Mouse (Mus musculus): ENCODE results near the gene Utp11. TPM values are rescaled to one million over a fixed set of nuclear protein-coding genes. Genes with fewer than 3 reads are reported as not detected.

Utp11 gene
- polyA plus RNA-seq, 1 experiment from 2014 or later = 23.4 TPM

MicroRNAs within 50 kb of the gene (microRNA counts, 519-probe panel; counts per million panel counts)
- not detected for microRNA mmu-miR-697

Small RNA genes within 50 kb of the gene (microRNA-seq; reads per million reads assigned to microRNA genes)
- gene Gm24721 (not detected), gene Mir697 (not detected)

Other genes starting within 250 kb of the Utp11 start
- not detected in 2 replicates for gene 3100002H09Rik, start 82.8 kb downstream of the Utp11 start, polyA plus RNA-seq (2015; fragmentation: Nextera tagmentation; extraction: Ambion mirVana)
- not detected in 2 replicates for gene Pou3f1, start 36.8 kb downstream of the Utp11 start, polyA plus RNA-seq (2015; fragmentation: Nextera tagmentation; extraction: Ambion mirVana)
- 1.9 and 2.1 TPM in 2 replicates for gene Fhl3, start 7.1 kb upstream of the Utp11 start, polyA plus RNA-seq (2015; fragmentation: Nextera tagmentation; extraction: Ambion mirVana)
- gene Sf3a3, start 21.2 kb upstream of the Utp11 start, polyA plus RNA-seq (2015; fragmentation: Nextera tagmentation; extraction: Ambion mirVana) = 53.9 and 58.2 TPM in 2 replicates
- gene Inpp5b, start 48.2 kb upstream of the Utp11 start, polyA plus RNA-seq (2015; fragmentation: Nextera tagmentation; extraction: Ambion mirVana) = 38.1 and 38.3 TPM in 2 replicates
- gene Mtf1, start 108.5 kb upstream of the Utp11 start, polyA plus RNA-seq (2015; fragmentation: Nextera tagmentation; extraction: Ambion mirVana) = 11.8 and 12.4 TPM in 2 replicates
- gene Yrdc, start 157.1 kb upstream of the Utp11 start, polyA plus RNA-seq (2015; fragmentation: Nextera tagmentation; extraction: Ambion mirVana) = 16.4 and 21.8 TPM in 2 replicates
- gene 1110065P20Rik, start 157.6 kb upstream of the Utp11 start, polyA plus RNA-seq (2015; fragmentation: Nextera tagmentation; extraction: Ambion mirVana) = 12.6 and 12.7 TPM in 2 replicates
- gene Maneal, start 168.6 kb upstream of the Utp11 start, polyA plus RNA-seq (2015; fragmentation: Nextera tagmentation; extraction: Ambion mirVana) = 0.03 TPM in 1 of 2 replicates, not detected in the other
- gene Epha10, start 187.3 kb upstream of the Utp11 start, polyA plus RNA-seq (2015; fragmentation: Nextera tagmentation; extraction: Ambion mirVana) = not detected in 2 replicates
- gene 9930104L06Rik, start 243.4 kb upstream of the Utp11 start, polyA plus RNA-seq (2015; fragmentation: Nextera tagmentation; extraction: Ambion mirVana) = 5.2 TPM in 2 replicates
- gene Cdca8, start 245.7 kb upstream of the Utp11 start, polyA plus RNA-seq (2015; fragmentation: Nextera tagmentation; extraction: Ambion mirVana) = 116 and 118 TPM in 2 replicates

Data from liver, embryonic 15.5 days (tissue).